Mouse (Mus musculus) small intestine, adult 2 months (tissue): ENCODE measurements at regions not wholly inside any gene's neighbourhood (a gene's known extent, or its start where the extent isn't known, plus 50 kb on each side); places are given as distances from the start of the nearest gene placed in this dataset.

ENCODE experiments used
- H3K27ac ChIP-seq: fragments of 200-500 bp; 2 replicates; pipeline ENCODE4 v1.5.1; 2012; ENCODE audit warnings: low read depth, low read length, control low read depth, inconsistent platforms; ENCODE audit not compliant: insufficient read depth
- H3K27me3 ChIP-seq: fragments of 200-500 bp; 2 replicates; pipeline ENCODE4 v1.6.1; 2012; ENCODE audit warnings: mild to moderate bottlenecking, moderate library complexity, low read length, inconsistent platforms; ENCODE audit not compliant: control insufficient read depth, insufficient read depth
- H3K36me3 ChIP-seq: fragments of 200-500 bp; 2 replicates; pipeline ENCODE4 v1.6.1; 2012; ENCODE audit warnings: mild to moderate bottlenecking, low read length, control low read depth, inconsistent platforms; ENCODE audit not compliant: control insufficient read depth, insufficient read depth
- H3K4me1 ChIP-seq: fragments of 200-500 bp; 2 replicates; pipeline ENCODE4 v1.6.1; 2012; ENCODE audit warnings: low read length, inconsistent platforms, mixed read lengths; ENCODE audit not compliant: control insufficient read depth, insufficient read depth, insufficient read length
- H3K4me3 ChIP-seq: fragments of 200-500 bp; 2 replicates; pipeline ENCODE4 v1.5.1; 2012; ENCODE audit warnings: low read depth, mild to moderate bottlenecking, control low read depth, inconsistent platforms, low read length, moderate library complexity
- CTCF ChIP-seq: fragments of 200-500 bp; IDR thresholded peaks from 2 replicates; pipeline ENCODE4 v1.5.1; 2012; ENCODE audit warnings: low read depth, mild to moderate bottlenecking, control low read depth, inconsistent platforms, low read length, moderate library complexity, mixed read lengths; ENCODE audit not compliant: insufficient replicate concordance, insufficient read length; ENCODE audit errors: extremely low read depth
- POLR2A ChIP-seq: fragments of 200-500 bp; IDR thresholded peaks from 2 replicates; pipeline ENCODE4 v1.6.1; 2012; ENCODE audit warnings: low read depth, mild to moderate bottlenecking, control low read depth, inconsistent platforms, low read length, moderate library complexity
- WGBS: fragments of 180-500 bp; shearing (Covaris S2); methylation state at CpG from one replicate; pipeline ENCODE4 v1.1.7; 2018; 5-methylcytosine and 5-hydroxymethylcytosine counted together

- no peak overlapping the region for H3K27ac ChIP-seq
- no peaks in the 10 kb centered on the region for H3K36me3 ChIP-seq
- no peak for TF ChIP-seq POLR2A
- no peak for TF ChIP-seq CTCF
- no peaks in the 10 kb centered on the region for H3K4me1 ChIP-seq
- WGBS: 90% methylated on average over 7 of the region's 7 CpGs
- H3K4me3 ChIP-seq: no peak overlapping the region
- no peaks in the 10 kb centered on the region for H3K27me3 ChIP-seq
Observed at GRCm38 (mm10) chr2:21044007-21044406, 75.3 kb upstream of the Arhgap21 start.

GRCm38 (mm10) chr2:21043302-21043701 is 74.6 kb upstream of the Arhgap21 start:
- no peaks in the 10 kb centered on the region for H3K27me3 ChIP-seq
- no peak overlapping the region for H3K27ac ChIP-seq
- TF ChIP-seq CTCF (no peak), POLR2A (no peak)
- no peaks in the 10 kb centered on the region for H3K36me3 ChIP-seq
- H3K4me3 ChIP-seq: no peak overlapping the region
- WGBS: 44% methylated on average over 4 of the region's 4 CpGs
- H3K4me1 ChIP-seq: no peaks in the 10 kb centered on the region

DNA sequence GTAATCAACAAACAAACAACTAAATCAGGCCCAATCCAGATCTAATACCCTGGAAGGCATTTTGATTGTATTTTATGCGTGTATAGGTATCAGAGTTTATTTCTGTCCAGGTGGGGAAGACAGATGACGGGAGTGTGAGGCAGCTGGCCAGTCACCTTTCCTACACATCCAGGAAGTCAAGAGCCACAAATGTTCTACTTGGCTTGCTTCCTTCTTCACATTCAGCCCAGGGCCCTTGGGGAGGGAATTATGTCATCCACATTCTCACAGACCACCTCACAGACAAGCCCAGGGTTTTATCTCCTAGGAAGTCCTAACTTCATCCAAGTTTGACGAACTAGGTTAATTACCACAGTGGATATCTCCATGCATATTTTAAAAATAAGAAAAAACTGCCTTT is 68.9 kb upstream of the Arhgap21 start:
- Histone ChIP-seq H3K27me3 (no peaks in the 10 kb centered on the region), H3K27ac (no peak overlapping the region), H3K4me1 (no peaks in the 10 kb centered on the region), H3K4me3 (no peak overlapping the region), H3K36me3 (no peaks in the 10 kb centered on the region)
- TF ChIP-seq CTCF (no peak), POLR2A (no peak)
- WGBS: 38% methylated on average over 3 of the region's 3 CpGs

DNA sequence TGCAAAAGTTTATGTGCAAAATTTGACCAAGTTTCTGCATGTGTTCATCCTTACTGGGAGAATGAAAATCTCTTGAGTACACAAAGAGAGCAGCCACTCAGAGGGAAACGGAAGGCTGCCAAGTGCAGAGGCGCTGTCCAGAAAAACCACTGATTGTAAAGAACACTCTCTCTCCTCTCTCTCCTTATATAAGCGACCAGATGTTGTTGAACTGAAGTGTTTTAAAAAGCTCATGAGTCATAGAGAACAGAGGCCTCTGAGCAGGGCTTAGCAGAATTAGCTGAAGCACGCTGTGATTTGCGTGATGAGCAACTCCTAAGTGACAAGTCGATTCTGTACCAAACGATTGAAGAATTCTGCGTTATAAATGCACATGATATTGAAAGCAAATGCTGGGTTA is 68.5 kb upstream of the Arhgap21 start:
- WGBS: 22% methylated on average over 8 of the region's 8 CpGs
- no peak overlapping the region for H3K4me3 ChIP-seq
- no peaks in the 10 kb centered on the region for H3K27me3 ChIP-seq
- no peak overlapping the region for H3K27ac ChIP-seq
- TF ChIP-seq CTCF (no peak), POLR2A (no peak)
- H3K4me1 ChIP-seq: no peaks in the 10 kb centered on the region
- no peaks in the 10 kb centered on the region for H3K36me3 ChIP-seq

DNA sequence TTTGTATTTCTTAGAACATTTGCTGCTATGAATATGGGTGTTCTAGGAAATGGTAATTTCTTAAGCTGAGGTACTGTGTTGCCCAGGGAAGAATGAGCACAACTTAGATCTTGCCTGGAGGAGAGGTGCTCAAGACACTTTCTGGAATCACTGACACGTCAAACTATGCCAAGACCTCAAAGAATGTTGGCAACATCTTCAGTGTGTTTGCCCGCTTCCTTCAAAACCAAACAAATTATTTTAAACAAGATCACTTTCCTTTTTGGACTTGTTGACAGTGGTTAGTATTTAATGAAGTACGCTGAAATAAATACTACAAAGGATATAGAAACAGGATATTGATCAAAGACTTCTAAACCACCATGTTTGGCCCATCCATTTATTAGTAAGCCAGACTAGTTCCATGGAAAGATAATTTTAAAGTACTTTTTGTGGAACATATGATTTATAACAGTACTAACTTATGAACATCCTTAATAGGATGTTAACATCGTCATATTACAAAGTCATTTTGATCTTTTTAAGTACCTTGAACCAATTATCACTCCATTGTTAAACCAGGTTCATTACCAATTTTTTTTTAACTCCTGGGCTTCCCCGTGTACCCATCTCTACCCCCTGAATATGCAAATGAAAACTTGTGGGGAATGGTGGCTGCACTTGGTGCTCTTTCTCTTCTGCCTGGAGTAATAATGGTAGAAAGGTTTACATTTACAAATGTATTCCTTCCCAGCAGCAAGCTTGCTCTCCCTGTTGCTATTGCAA is 67.4 kb upstream of the Arhgap21 start:
- Histone ChIP-seq H3K27me3 (no peaks in the 10 kb centered on the region), H3K4me1 (no peaks in the 10 kb centered on the region), H3K27ac (no peak overlapping the region), H3K36me3 (no peaks in the 10 kb centered on the region), H3K4me3 (no peak overlapping the region)
- TF ChIP-seq POLR2A (no peak), CTCF (no peak)
- WGBS: 80% methylated on average over 5 of the region's 5 CpGs

DNA sequence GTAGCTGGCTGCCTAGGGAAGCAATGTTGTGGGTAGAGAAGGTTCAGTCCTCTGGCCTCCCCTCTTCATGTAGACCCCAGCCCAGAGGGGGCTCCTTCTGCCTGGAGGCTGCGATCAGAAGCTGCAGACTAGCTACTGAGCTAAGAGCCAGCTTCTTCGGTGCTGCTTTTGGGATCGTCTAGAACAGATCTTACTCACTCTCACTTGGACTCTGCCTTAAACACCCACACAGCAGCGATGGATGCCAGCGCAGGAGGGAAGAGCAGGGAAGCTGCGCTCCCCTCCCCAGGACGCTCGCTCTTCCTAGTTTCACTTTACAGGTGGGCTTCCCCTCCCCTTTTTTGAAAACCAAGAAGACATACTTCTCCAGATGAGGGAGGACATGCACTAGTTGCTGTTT is 66.0 kb upstream of the Arhgap21 start:
- WGBS: 62% methylated on average over 8 of the region's 8 CpGs
- H3K4me3 ChIP-seq: no peak overlapping the region
- no peak overlapping the region for H3K27ac ChIP-seq
- H3K4me1 ChIP-seq: no peaks in the 10 kb centered on the region
- no peaks in the 10 kb centered on the region for H3K27me3 ChIP-seq
- TF ChIP-seq CTCF: no peak
- no peak for TF ChIP-seq POLR2A
- no peaks in the 10 kb centered on the region for H3K36me3 ChIP-seq

DNA sequence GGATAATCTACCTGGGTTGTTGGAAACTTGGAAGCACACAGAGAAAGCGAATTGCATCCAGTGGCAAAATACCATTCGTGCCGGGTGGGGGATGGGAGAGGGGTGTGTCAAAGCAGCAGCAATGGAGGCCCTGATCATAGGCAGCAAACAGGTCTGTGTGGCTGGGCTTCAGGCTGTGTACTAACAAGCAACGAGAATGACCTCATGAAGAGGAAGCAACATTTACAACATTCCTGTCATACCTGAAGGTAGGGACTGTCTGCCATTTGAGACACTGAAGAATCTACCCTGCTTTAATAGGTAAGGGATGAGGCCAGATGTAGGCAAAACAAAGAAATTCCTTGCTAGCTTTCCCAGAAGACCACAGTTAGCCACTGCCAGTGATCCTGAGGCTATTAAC is 62.0 kb upstream of the Arhgap21 start:
- TF ChIP-seq POLR2A (no peak), CTCF (no peak)
- WGBS: 62% methylated on average over 4 of the region's 4 CpGs
- no peaks in the 10 kb centered on the region for H3K27me3 ChIP-seq
- H3K27ac ChIP-seq: no peak overlapping the region
- H3K36me3 ChIP-seq: no peaks in the 10 kb centered on the region
- no peaks in the 10 kb centered on the region for H3K4me1 ChIP-seq
- H3K4me3 ChIP-seq: no peak overlapping the region
